Mouse (Mus musculus) embryo, embryonic 10.5 days (tissue): ENCODE measurements around the gene Ell3.

Source experiments
- DNase-seq: peaks from one replicate; pipeline ENCODE4 v3.0.0-alpha.2; 2015; ENCODE audit warnings: low spot score

Ell3 gene

DNA sequence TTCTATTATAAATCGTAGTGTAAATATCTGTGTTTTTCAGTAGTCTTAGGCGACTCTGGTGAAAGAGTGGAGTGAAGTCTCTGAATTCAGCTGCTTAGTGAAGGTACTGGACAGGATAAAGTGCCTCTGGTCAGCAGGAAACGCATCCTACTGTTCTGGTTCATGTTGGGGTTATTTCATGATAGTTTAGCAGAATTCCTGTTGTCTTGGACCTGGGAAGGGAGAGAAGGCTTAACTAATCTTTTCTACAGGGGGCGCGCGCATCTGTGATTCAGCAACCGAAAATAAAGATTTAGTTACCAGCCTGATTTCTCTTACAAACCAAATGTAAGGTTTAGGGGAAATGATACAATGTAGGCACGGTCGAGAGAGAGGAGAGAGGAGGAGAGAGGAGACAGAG, 4.1 kb upstream of the Ell3 start:
- peak; percentile 72 for DNase-seq

- no peak for DNase-seq
Observed at GRCm38 (mm10) chr2:121447006-121447405, 2.9 kb upstream of the Ell3 start.

DNA sequence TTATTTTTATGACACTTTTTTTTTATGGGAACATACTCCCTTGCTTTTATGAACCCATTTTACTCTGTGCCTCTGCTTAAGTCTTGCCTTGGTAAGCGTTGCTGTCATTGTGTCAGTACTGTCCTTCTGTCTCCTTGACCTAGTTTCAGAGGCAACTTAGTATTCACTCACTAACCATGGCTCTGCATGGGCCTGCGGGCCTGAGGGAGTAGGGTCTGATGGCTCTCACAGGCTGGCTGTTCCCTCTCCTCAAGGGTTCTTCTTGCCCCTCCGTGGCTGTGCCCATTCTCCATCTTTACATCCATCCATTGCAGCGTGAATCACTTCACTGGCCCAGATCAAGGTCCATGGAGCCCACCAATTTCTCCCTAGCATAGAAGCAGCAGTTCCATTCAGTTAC, 2.4 kb upstream of the Ell3 start:
- no peak for DNase-seq

GRCm38 (mm10) chr2:121445117-121445516, 1.0 kb upstream of the Ell3 start:
- DNase-seq, result no peak

GRCm38 (mm10) chr2:121443068-121443349, 1.1 kb downstream of the Ell3 start:
- no peak for DNase-seq

GRCm38 (mm10) chr2:121442259-121443067, 1.6 kb downstream of the Ell3 start:
- DNase-seq, result peak; percentile 70

DNA sequence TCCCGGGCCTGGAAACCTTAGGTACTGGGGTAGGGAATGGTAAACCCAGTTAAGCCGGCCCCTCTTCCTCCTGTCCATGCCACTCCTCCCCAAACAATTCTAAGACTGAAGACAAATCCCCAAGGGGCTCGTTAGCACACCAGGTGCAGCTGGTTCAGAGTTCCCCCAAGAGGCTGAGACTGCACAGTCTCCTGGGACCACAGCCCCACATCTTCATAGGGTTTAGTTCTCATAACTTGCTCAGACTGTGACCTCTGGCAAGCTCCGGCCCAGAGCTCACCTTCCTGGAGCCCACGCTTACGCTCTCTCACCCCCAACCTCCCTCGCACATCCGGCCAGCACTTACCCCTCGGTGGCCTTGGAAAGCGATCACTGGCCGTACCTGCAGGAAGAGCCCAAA, 2.3 kb downstream of the Ell3 start:
- no peak for DNase-seq

GRCm38 (mm10) chr2:121440834-121441605, 3.1 kb downstream of the Ell3 start:
- no peak for DNase-seq

GRCm38 (mm10) chr2:121439746-121440145, 4.3 kb downstream of the Ell3 start:
- DNase-seq, result no peak

- DNase-seq, result peak; percentile 58
Observed at GRCm38 (mm10) chr2:121434854-121435253, 9.2 kb downstream of the Ell3 start.

GRCm38 (mm10) chr2:121425890-121426289, 18.2 kb downstream of the Ell3 start:
- no peak for DNase-seq

DNA sequence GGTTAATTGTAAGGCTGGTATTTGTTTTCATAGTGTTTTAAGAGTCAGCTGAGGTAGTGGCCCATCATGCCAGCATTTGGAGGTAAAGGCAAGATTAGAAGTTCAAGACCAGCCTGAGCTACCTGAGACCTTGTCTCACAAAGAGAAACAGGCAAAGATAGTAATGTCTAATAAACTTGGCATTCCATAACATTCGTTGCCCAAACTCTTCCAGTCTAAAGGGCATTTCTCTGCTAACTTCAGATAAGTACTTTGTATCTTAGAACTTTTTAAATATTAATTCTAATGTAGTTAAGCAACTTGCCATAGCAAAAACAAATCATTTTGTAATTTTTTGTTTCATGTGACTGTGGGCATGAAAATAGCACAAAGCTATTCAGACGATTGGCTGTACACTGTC, 20.9 kb downstream of the Ell3 start:
- no peak for DNase-seq

DNA sequence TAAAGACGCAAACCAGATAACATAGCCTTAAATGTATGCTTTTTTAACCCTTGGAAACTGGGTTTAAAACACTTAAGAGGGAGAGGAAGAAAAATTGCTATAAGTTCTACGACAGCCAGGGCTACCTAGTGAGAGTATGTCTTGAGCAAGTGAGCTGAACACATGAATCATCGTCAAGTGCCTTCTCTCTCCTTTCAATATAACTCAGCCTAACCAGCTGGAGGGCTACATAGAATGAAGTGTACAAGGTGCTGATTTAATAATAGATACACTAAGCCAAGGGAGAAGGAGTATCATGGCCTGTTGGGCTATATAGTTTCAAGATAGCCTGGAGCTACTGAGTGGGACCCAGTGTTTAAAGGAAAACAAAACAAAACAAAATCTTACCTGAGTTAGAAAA, 25.6 kb downstream of the Ell3 start:
- no peak for DNase-seq

- no peak for DNase-seq
Observed at GRCm38 (mm10) chr2:121416356-121416755, 27.7 kb downstream of the Ell3 start.

GRCm38 (mm10) chr2:121415591-121415990, 28.5 kb downstream of the Ell3 start:
- DNase-seq, result no peak

- DNase-seq, result no peak
Observed at GRCm38 (mm10) chr2:121415103-121415502, 29.0 kb downstream of the Ell3 start.

DNA sequence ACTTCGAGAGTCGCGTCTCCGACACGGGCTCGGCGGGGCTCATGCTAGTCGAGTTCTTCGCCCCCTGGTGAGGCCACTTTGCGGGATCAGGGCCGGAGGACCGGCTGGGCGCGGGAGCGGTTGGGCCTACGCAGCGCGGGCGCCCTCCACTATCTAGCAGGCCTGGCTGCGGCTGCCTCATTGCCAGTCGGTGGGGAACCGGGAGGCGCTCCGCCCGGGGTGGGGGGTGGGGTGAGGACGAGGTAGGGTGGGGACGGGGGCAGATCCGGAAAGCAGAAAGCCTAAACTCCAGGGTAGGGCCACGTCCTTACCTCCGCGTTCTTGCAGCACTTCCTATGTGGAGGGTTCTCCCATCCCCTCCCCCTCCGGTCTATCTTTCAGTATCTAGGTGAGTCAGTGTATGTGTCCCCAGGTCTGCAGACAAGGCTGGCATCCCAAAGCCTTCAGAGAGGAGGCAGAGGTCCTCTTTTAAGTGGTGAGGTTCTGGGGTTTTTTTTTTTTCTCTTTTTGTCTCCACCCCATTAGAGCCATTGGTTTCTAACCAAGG, 29.9 kb downstream of the Ell3 start:
- peak; percentile 64 for DNase-seq

DNA sequence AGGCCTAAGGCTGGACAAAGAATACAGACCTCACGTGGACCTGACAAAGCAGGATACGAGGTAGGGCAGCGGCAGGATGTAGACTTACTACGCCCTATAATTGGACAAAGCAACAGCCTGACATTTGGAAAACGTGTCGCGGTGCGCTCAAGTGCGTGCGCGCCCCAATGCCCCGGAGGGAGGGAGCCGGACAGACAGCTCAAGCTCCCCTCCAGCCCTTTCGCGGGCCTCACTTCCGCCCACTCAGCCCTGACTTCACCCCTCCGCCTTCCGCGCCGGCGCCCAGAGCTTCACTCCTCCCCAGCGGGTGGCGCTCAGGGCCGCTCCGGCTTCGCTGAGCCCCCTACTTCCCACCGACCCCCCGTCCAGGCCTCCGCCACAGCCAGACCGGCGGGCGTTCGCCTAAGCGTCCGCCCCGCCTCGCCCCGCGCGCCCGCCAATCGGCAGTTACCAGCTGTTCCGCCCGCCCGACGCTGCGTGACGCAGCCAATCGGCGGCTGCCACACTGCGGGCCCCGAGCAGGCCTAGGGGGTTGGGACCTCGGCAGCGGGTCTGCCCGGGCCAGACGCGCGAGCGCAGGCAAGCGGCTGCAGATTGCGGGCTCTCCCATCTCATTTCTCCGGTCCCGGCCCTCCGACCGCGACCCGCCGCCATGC, 30.6 kb downstream of the Ell3 start, which contains the start of the genes Pdia3 and Catsper2:
Gene Pdia3, plus strand, starts transcription at position 389 of the 656 bp plus-strand sequence.
Gene Catsper2, minus strand, starts transcription at position 406 of the 656 bp plus-strand sequence.
- peak; percentile 97 for DNase-seq

DNA sequence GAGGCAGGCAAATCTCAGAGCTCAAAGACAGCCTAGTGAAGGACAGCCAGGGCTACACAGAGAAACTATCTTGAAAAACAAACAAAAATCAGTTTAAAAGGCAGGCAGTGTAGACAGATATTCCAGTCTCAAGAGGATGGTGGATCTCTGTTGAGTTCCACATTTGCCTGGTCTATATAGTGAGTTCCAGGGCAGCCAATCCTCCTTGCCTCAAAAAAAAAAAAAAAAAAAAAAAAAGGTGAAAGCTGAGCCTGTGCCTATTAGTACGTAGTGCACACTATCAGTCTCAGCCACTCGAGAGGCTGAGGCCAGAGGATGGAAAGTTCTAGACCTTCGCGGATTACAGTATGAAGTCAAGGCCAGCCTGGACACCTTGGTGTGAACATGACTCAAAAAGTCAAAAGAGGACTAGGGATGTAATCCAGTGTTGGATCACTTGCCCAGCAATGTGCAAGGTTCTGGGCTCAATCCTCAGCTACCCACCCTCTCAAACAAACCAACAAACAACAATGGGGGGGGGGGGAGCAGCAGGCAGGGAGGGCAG, 31.2 kb downstream of the Ell3 start:
- no peak for DNase-seq

- DNase-seq, result peak; percentile 45
Observed at GRCm38 (mm10) chr2:121408160-121408559, 35.9 kb downstream of the Ell3 start.

DNA sequence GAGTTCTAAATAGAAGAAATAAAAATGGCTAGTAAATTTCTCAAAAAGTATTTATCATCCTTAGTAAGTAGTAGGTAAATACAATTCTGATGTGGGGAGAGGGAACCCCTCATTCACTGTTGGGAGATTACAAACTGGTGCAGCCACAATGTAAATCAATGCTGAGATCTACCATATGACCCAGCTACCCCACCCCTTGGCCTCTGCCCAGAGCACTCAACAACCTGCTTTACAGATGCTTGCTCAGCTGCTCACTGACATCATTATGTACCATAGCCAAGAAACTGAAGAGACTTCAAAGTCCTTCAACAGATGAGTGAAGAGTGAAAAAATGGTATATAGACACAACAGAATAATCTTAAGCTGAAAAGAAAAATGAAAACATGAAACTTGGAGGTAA, 40.8 kb downstream of the Ell3 start:
- DNase-seq, result no peak

DNA sequence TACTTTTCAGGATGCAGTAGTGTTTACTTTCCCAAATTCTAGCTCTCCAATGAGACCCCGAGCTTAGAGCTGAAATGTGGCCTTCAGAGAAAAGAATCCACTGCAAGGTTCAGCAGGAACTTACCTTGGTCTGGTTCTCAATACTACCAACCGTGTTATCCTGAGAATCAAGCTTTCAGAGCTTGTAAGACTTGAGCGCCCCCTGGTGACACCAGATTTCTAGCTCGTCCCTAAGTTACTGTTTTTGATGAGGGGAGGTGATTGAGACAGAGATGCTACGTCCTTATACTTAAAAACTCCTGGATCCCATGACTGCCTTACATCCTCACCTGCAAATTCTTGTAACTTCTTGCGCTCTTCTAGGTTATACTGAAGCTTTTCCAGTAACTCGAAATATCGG, 47.5 kb downstream of the Ell3 start:
- peak; percentile 95 for DNase-seq
